Mouse (Mus musculus) erythroblast, embryonic 14.5 days (primary cell): ENCODE results near the gene Osgin1. TPM values are rescaled to one million over a fixed set of nuclear protein-coding genes. Genes with fewer than 3 reads are reported as not detected.

Experiments
- H3K27me3 ChIP-seq: 2 replicates; pipeline ENCODE4 v1.6.1; 2012; ENCODE audit warnings: inconsistent platforms; ENCODE audit not compliant: control insufficient read depth
- H3K36me3 ChIP-seq: 2 replicates; pipeline ENCODE4 v1.6.1; 2012; ENCODE audit warnings: mild to moderate bottlenecking, inconsistent platforms; ENCODE audit not compliant: control insufficient read depth
- H3K4me1 ChIP-seq: 2 replicates; pipeline ENCODE4 v1.6.1; 2012; ENCODE audit warnings: inconsistent platforms; ENCODE audit not compliant: control insufficient read depth
- H3K4me3 ChIP-seq: replicated peaks from 2 replicates; pipeline ENCODE3; 2012; ENCODE audit warnings: moderate library complexity, mild to moderate bottlenecking, inconsistent platforms
- H3K9me3 ChIP-seq: 2 replicates; pipeline ENCODE4 v1.6.1; 2012; ENCODE audit warnings: low read length, inconsistent platforms, mixed read lengths; ENCODE audit not compliant: control insufficient read depth
- GATA1 ChIP-seq: IDR thresholded peaks from 2 replicates; pipeline ENCODE4 v1.6.1; 2012; ENCODE audit warnings: low read length, inconsistent platforms, mixed read lengths
- TAL1 ChIP-seq: IDR thresholded peaks from 3 replicates; pipeline ENCODE4 v1.6.1; 2012; ENCODE audit warnings: low read length, inconsistent platforms, mixed read lengths
- polyA plus RNA-seq: library from polyadenylated mRNA; stranded (reverse); fragments of >175 nt; gene quantifications from 2 replicates; pipeline ENCODE4 v1.2.3, GENCODE M21; 2012

The Osgin1 gene
- polyA plus RNA-seq, 1 experiment = 0.30 TPM

DNA sequence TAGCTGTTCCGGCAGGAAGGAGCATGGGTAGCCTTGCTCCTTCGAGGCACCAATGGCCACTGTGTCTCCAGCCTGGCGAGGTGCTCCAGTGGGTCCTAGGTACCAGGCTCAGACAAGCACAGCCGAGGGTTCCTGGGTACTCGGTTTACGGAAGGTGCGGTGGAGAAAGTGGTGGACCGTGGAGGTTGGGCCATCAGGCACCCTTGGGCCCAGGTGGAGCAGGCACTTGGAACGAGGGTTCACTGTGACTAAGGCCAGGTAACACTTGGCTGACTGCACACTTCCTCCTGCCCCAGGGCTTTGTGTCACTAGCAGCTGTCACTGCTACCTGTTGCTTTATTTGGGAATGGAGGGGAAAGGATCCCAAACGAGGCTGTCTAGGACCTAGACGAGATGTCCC lies 3.6 kb downstream of the Osgin1 start:
- peak overlapping the region; percentile 57 for H3K4me3 ChIP-seq
- no peak for TF ChIP-seq TAL1
- TF ChIP-seq GATA1 = no peak
- peaks cover 9% of the 10 kb centered on the region; the same call in 1 of the 2 replicates for H3K36me3 ChIP-seq
- H3K4me1 ChIP-seq = peaks cover 9% of the 10 kb centered on the region
- no peaks in the 10 kb centered on the region for H3K9me3 ChIP-seq
- no peaks in the 10 kb centered on the region for H3K27me3 ChIP-seq

DNA sequence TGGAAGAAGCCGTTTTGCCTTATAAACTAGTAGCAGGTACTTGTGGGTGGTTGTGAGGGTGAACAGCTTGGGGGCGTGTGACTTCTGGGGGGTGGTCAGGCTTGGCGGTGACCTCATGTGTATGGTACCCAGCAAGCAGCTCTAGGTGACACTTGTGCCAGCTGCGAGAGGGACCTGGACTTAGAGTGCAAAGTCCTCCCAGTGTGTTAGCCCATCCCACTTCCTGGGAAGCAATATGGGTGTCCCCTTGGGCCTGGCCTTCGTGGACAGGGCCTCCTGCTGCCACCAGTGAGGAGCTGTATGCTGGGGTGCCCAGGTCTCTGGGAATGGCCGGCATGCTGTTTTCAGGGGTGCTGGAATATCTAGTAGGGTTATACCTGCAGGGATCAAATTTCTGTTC lies 5.0 kb downstream of the Osgin1 start:
- Histone ChIP-seq H3K9me3 (no peaks in the 10 kb centered on the region), H3K4me3 (peak overlapping the region; percentile 19), H3K27me3 (no peaks in the 10 kb centered on the region), H3K4me1 (peaks cover 9% of the 10 kb centered on the region), H3K36me3 (peaks cover 13% of the 10 kb centered on the region; the same call in 1 of the 2 replicates)
- TF ChIP-seq TAL1 = no peak
- TF ChIP-seq GATA1 = no peak

DNA sequence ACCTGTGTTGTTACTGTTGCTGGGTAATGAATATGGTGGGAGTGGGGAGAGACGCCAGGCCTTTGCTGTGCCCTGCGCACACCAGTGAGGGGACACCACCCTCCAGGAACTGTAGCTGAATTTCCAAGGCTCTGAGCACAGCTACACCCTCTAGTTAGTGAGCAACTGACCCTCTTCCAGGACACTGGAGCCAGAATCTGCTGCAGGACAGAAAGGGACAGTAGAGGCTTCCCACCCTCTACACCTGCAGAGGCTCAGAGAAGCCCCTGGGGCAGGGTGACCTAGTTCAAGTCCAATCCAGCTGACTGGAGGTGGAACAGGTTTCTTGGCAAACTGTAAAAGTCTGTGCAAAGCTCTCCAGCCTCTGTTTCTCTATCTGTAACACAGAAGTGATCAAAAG lies 5.5 kb downstream of the Osgin1 start:
- no peaks in the 10 kb centered on the region for H3K27me3 ChIP-seq
- H3K36me3 ChIP-seq = peaks cover 14% of the 10 kb centered on the region; the same call in 1 of the 2 replicates
- TF ChIP-seq TAL1 (no peak), GATA1 (no peak)
- peak overlapping the region; percentile 16 for H3K4me3 ChIP-seq
- no peaks in the 10 kb centered on the region for H3K9me3 ChIP-seq
- peaks cover 9% of the 10 kb centered on the region for H3K4me1 ChIP-seq

DNA sequence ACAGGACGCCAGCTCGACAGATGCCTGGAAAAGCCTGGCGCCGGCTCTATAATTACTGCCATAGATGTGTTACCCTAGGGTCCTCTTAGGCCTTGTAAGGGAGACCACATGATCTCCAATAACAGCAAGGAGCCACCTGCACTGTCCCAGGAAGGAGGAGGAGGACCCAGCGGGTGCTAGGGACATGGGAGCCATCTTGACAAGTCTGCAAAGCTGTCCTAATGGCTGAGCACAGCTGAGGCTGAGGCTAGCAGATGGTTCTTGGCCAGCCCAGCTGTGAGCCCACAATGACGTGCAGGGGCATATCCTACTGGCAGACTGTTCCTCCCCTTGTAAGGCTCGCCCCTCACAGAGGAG lies 5.9 kb downstream of the Osgin1 start:
- TF ChIP-seq TAL1 = no peak
- TF ChIP-seq GATA1 = no peak
- Histone ChIP-seq H3K36me3 (peaks cover 18% of the 10 kb centered on the region; the same call in 1 of the 2 replicates), H3K4me3 (no peak overlapping the region), H3K9me3 (no peaks in the 10 kb centered on the region), H3K4me1 (peaks cover 9% of the 10 kb centered on the region), H3K27me3 (peaks cover under 1% of the 10 kb centered on the region)

DNA sequence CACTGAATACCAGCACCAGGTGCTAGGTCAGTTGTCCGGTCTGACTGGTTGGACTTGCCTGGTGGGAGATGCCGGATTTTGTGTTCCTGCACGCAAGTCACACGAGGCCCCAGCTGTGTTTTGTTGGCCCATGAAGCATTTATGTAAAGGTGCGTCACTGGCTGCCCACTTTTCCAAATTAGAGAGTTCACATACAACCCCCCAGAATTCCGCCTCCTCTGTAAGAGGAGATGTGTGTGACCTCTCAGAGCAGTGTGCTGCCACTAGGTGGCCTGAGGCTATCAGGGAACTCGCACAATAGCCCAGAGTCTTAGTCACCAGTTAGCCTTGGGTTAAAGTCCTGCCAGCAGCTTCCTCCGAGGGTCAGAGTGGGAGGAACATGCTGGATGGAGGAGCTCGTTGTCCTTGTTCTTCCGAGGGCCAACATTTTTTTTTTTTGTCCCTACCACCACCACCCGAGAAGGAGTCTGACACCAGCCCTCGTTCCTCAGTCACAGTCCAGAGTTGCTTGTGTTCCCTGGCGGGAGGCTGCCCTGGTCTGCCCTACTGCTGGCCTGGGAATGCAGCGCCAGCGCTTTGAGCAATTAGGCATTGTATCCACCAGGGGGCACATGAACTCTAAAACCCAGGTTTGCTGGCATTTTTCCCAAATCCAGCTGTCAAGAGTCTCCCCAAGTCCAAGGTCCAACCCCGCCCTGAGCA lies 6.5 kb downstream of the Osgin1 start:
- H3K4me1 ChIP-seq = peaks cover 9% of the 10 kb centered on the region
- H3K27me3 ChIP-seq = peaks cover 5% of the 10 kb centered on the region
- H3K9me3 ChIP-seq = no peaks in the 10 kb centered on the region
- no peak for TF ChIP-seq TAL1
- H3K36me3 ChIP-seq = peaks cover 24% of the 10 kb centered on the region; the same call in 1 of the 2 replicates
- no peak overlapping the region for H3K4me3 ChIP-seq

DNA sequence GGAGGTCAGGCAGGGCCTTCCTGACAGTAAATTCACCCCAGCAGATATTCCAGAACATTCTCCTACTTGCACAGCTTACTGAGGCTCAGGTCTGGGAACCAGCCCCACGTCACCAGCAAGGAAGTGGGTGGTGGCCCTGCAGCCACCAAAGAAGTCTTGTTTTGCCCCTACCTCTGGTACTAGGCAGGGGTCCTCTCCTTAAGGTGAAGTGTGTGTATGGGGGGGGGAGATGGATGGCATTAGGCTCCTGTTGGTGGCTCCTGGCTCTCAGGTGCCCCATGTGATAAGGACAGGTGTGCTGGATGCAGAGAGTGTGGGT lies 7.0 kb downstream of the Osgin1 start:
- TF ChIP-seq TAL1 (no peak), GATA1 (no peak)

DNA sequence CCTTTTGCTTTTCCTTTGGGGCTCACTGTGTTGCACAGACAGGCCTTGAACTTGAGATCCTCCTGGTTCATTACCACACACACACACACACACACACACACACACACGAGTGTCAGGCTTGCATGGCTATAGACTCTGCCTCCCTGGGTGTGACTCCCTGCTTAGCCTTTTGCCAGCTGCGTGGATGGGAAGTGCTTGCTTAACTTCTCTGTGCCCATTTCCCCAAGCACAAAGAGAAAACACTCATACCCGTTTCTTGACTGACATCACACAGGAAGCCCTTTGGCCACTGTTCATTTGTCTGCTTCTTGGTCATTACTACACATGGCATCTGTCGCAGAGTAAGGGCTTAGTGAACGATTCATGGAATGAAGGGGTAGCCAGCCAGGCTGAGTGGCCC lies 8.1 kb downstream of the Osgin1 start:
- H3K27me3 ChIP-seq = peaks cover 21% of the 10 kb centered on the region
- TF ChIP-seq TAL1 (no peak), GATA1 (no peak)
- peaks cover 26% of the 10 kb centered on the region; the same call in 1 of the 2 replicates for H3K36me3 ChIP-seq
- no peaks in the 10 kb centered on the region for H3K9me3 ChIP-seq
- H3K4me1 ChIP-seq = peaks cover 2% of the 10 kb centered on the region
- no peak overlapping the region for H3K4me3 ChIP-seq

More for the DNA sequence above, 7.0 kb downstream of the Osgin1 start:
- Histone ChIP-seq H3K9me3 (no peaks in the 10 kb centered on the region), H3K4me3 (no peak overlapping the region), H3K4me1 (peaks cover 9% of the 10 kb centered on the region), H3K27me3 (peaks cover 10% of the 10 kb centered on the region), H3K36me3 (peaks cover 26% of the 10 kb centered on the region; the same call in 1 of the 2 replicates)

DNA sequence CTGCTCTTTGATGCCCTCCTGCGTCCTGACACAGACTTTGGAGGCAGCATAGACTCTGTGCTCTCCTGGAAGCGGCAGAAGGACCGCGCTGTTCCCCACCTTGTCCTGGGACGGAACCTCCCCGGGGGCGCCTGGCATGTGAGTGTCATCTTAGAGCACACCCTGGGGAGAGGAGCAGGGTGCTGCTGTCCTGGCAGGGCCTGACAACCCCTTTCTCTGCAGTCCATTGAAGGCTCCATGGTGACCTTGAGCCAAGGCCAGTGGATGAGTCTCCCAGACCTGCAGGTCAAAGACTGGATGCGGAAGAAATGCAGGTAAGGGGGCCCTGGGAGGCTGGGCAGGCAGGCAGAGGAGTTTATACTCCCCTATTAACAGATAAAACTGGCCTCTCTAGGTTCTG lies 9.0 kb downstream of the Osgin1 start:
- H3K27me3 ChIP-seq = peaks cover 31% of the 10 kb centered on the region

DNA sequence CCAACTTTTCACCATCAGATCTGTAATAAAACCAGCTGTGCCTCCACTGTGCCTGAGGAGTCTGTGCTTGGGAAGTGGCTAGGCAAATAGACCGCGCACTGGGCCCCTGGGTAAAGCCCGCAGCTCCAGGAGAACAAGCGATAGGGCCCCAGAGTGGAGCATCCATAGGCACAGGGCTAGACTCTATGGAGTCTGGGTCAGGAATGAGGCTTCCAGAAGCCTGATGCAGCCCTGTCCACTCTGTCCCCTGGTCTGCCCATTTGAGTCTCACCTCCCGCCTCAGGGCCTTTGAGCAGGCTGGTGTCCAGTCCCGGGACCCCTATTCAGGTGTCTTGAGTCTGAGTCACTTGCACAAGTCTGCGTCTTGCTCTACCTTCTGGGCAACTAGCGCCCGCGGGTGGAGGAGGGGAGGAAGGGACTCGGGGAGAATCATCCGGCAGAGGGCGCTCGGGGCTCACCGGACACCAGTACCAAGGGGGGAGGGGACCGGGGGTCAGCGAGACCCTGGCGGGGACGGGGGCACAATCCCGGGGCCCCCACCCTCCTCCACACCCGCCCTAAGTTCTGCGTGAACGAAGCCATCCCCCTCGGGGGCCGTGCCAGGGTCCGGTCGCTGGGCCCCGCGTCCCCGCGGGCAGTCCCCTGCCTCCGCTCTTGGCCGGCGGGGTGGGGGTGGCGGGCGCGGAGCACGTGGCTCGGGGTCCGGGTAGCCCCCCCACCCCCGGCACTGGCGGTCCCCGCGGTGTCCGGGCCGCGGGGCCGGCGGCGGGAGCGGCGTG lies 12.5 kb downstream of the Osgin1 start, which contains the start of gene Necab2:
Gene Necab2 (plus strand): TSS at position 509 of the 779 bp plus-strand sequence.
- no peak within 1 kb of the TSS for H3K4me3 ChIP-seq
- H3K36me3 ChIP-seq = peaks cover 26% of the 10 kb centered on the region; the same call in 1 of the 2 replicates
- no peaks in the 10 kb centered on the region for H3K9me3 ChIP-seq
- no peak for TF ChIP-seq TAL1
- TF ChIP-seq GATA1 = no peak
- peaks cover 48% of the 10 kb centered on the region for H3K27me3 ChIP-seq
- H3K4me1 ChIP-seq = no peaks in the 10 kb centered on the region

More for the DNA sequence above, 9.0 kb downstream of the Osgin1 start:
- TF ChIP-seq TAL1 = no peak
- TF ChIP-seq GATA1 = no peak
- H3K4me3 ChIP-seq = no peak overlapping the region
- H3K9me3 ChIP-seq = no peaks in the 10 kb centered on the region
- peaks cover 26% of the 10 kb centered on the region; the same call in 1 of the 2 replicates for H3K36me3 ChIP-seq
- no peaks in the 10 kb centered on the region for H3K4me1 ChIP-seq
